Mouse (Mus musculus) layer of hippocampus, postnatal 10 days (tissue): Measurements from ENCODE around the gene Samd10. TPM values are rescaled to one million over a fixed set of nuclear protein-coding genes. Genes with fewer than 3 reads are reported as not detected.

ENCODE experiments used
- microRNA-seq, 2 experiments: library from miRNA; unstranded; fragments of <30 nt; microRNA quantifications; one replicate each; pipeline ENCODE4 v1.2.0; 2021
- total RNA-seq, 2 experiments: library from RNA; stranded (reverse); gene quantifications; 2 replicates each; pipeline ENCODE4 v1.2.3; 2021

Gene Samd10
- total RNA-seq, 2 experiments from 2014 or later = 20.9 to 21.7 TPM

Small RNAs within 50 kb of the gene (microRNA-seq; reads per million reads assigned to microRNA genes)
- 0 reads per million in 2 experiments for gene Mir7006

Other genes starting within 250 kb of the Samd10 start
- gene Zgpat, start 234.3 kb downstream of the Samd10 start, total RNA-seq = 10 to 100 TPM; 64.3 to 74.5 TPM
- 10 to 100 TPM; 35.4 to 40.8 TPM for gene Arfrp1, start 233.8 kb downstream of the Samd10 start, total RNA-seq
- gene Lime1, start 219.1 kb downstream of the Samd10 start, total RNA-seq = 10 to 100 TPM; 30.3 to 32.0 TPM
- gene Zbtb46, start 139.8 kb downstream of the Samd10 start, total RNA-seq = 10 to 100 TPM; 14.7 to 17.5 TPM
- not detected for gene Abhd16b, start 106.0 kb downstream of the Samd10 start, total RNA-seq
- 10 to 100 TPM; 75.7 to 87.8 TPM for gene Tpd52l2, start 102.1 kb downstream of the Samd10 start, total RNA-seq
- 100 to 1,000 TPM; 253 to 296 TPM for gene Dnajc5, start 78.7 kb downstream of the Samd10 start, total RNA-seq
- 10 to 100 TPM; 40.4 to 44.3 TPM for gene Uckl1, start 14.3 kb downstream of the Samd10 start, total RNA-seq
- 10 to 100 TPM; 52.8 to 53.2 TPM for gene Prpf6, start 7.3 kb downstream of the Samd10 start, total RNA-seq
- gene Zfp512b, start 6.4 kb downstream of the Samd10 start, total RNA-seq = 100 to 1,000 TPM; 134 to 158 TPM
- gene Gm29797, start 57.8 kb upstream of the Samd10 start, total RNA-seq = not detected
- 10 to 100 TPM; 18.1 to 20.2 TPM for gene Sox18, start 72.4 kb upstream of the Samd10 start, total RNA-seq
- gene Tcea2, start 81.1 kb upstream of the Samd10 start, total RNA-seq = 10 to 100 TPM; 49.9 to 58.4 TPM
- 10 to 100 TPM; 55.1 to 59.7 TPM for gene Rgs19, start 94.8 kb upstream of the Samd10 start, total RNA-seq
- not detected for gene Lkaaear1, start 99.2 kb upstream of the Samd10 start, total RNA-seq
- gene Oprl1, start 115.8 kb upstream of the Samd10 start, total RNA-seq = 10 to 100 TPM; 52.9 to 62.8 TPM
- gene Myt1, start 164.1 kb upstream of the Samd10 start, total RNA-seq = 10 to 100 TPM; 38.0 to 46.5 TPM
- gene Pcmtd2, start 238.6 kb upstream of the Samd10 start, total RNA-seq = 10 to 100 TPM; 54.3 to 60.7 TPM